Mouse (Mus musculus) liver, embryonic 11.5 days (tissue): ENCODE data around the gene Ewsr1. TPM values are rescaled to one million over a fixed set of nuclear protein-coding genes. Genes with fewer than 3 reads are reported as not detected.

Source experiments
- ATAC-seq: fragments of 200-750 bp; cut with Nextera tagmentation; replicated peaks from 2 replicates; pipeline ENCODE4 v1.8.0; 2017; ENCODE audit warnings: moderate number of reproducible peaks, mild to moderate bottlenecking, moderate TSS enrichment, moderate library complexity; ENCODE audit not compliant: low FRiP score
- DNase-seq: peaks from one replicate; pipeline ENCODE4 v3.0.0-alpha.2; 2017; ENCODE audit warnings: low spot score
- H3K27ac ChIP-seq: fragments of 300-500 bp; sonication (generic); 2 replicates; pipeline ENCODE4 v1.5.1; 2014; ENCODE audit warnings: mild to moderate bottlenecking, low read depth, low read length, control low read depth
- H3K27me3 ChIP-seq: fragments of 300-500 bp; sonication (generic); replicated peaks from 2 replicates; pipeline ENCODE4 v1.6.1; 2014; ENCODE audit warnings: low read length, mixed read lengths; ENCODE audit not compliant: control insufficient read depth, insufficient read depth
- H3K36me3 ChIP-seq: fragments of 300-500 bp; sonication (generic); 2 replicates; pipeline ENCODE4 v1.6.1; 2014; ENCODE audit warnings: mild to moderate bottlenecking, low read length, moderate library complexity, mixed read lengths; ENCODE audit not compliant: control insufficient read depth, insufficient read depth
- H3K4me1 ChIP-seq: fragments of 300-500 bp; sonication (generic); replicated peaks from 2 replicates; pipeline ENCODE4 v1.6.1; 2014; ENCODE audit warnings: low read length, mixed read lengths; ENCODE audit not compliant: control insufficient read depth, insufficient read depth
- H3K4me2 ChIP-seq: fragments of 300-500 bp; sonication (generic); 2 replicates; pipeline ENCODE4 v1.6.1; 2014; ENCODE audit warnings: mild to moderate bottlenecking, control low read depth, moderate library complexity
- H3K4me3 ChIP-seq: fragments of 300-500 bp; sonication (generic); 2 replicates; pipeline ENCODE4 v1.5.1; 2014; ENCODE audit warnings: low read depth, low read length, control low read depth
- H3K9ac ChIP-seq: fragments of 300-500 bp; sonication (generic); 2 replicates; pipeline ENCODE4 v1.6.1; 2014; ENCODE audit warnings: low read depth, low read length, control low read depth
- H3K9me3 ChIP-seq: fragments of 300-500 bp; sonication (generic); 2 replicates; pipeline ENCODE4 v1.6.1; 2016; ENCODE audit warnings: low read length, inconsistent platforms, mixed read lengths; ENCODE audit not compliant: control insufficient read depth
- WGBS: fragments of 180-500 bp; shearing (Covaris S2); extraction: QIAGEN DNeasy Blood & Tissue Kit; methylation state at CpG from one replicate; pipeline ENCODE4 v1.1.7; 2014; 5-methylcytosine and 5-hydroxymethylcytosine counted together
- microRNA-seq: library from miRNA; unstranded; fragments of <30 nt; microRNA quantifications from one replicate; pipeline ENCODE4, GENCODE M21; 2017; ENCODE audit warnings: borderline number of aligned reads
- polyA plus RNA-seq: library from polyadenylated mRNA; unstranded; fragments of >200 nt; fragmentation: Nextera tagmentation; extraction: Ambion mirVana; gene quantifications from 2 replicates; pipeline ENCODE4 v1.2.1, GENCODE M21; 2014

Gene Ewsr1
- polyA plus RNA-seq, 1 experiment from 2014 or later: 367 TPM

- Histone ChIP-seq H3K27ac (no peak overlapping the region), H3K4me2 (no peak overlapping the region), H3K27me3 (no peaks in the 10 kb centered on the region), H3K4me3 (no peak overlapping the region), H3K4me1 (no peaks in the 10 kb centered on the region), H3K9ac (no peak overlapping the region), H3K36me3 (peaks cover 45% of the 10 kb centered on the region), H3K9me3 (no peaks in the 10 kb centered on the region)
- no peak for ATAC-seq
- no peak for DNase-seq
- WGBS: 91% methylated on average over 7 of the region's 7 CpGs
These were observed 70.8 kb downstream of the Ewsr1 start for GRCm38 (mm10) chr11:5028228-5028627.

- Histone ChIP-seq H3K27me3 (no peaks in the 10 kb centered on the region), H3K9me3 (no peaks in the 10 kb centered on the region), H3K4me1 (no peaks in the 10 kb centered on the region), H3K9ac (no peak overlapping the region), H3K27ac (no peak overlapping the region), H3K4me2 (no peak overlapping the region), H3K36me3 (peaks cover 38% of the 10 kb centered on the region), H3K4me3 (no peak overlapping the region)
- ATAC-seq (no peak), DNase-seq (no peak)
- WGBS: 100% methylated on average over 1 of the region's 1 CpGs
These were observed 74.0 kb downstream of the Ewsr1 start for GRCm38 (mm10) chr11:5025108-5025507.

Small RNA genes lying within 50 kb of the gene (microRNA-seq; reads per million reads assigned to microRNA genes)
- gene Gm47296: 7.4 reads per million, percentile 19 among the genes with 10 or more reads in this experiment

Other genes starting within 250 kb of the Ewsr1 start
- 37.4 and 40.1 TPM in 2 replicates for gene Nf2, start 249.7 kb downstream of the Ewsr1 start, polyA plus RNA-seq
- 89.8 and 92.7 TPM in 2 replicates for gene Nipsnap1, start 225.3 kb downstream of the Ewsr1 start, polyA plus RNA-seq
- gene Thoc5, start 203.9 kb downstream of the Ewsr1 start, polyA plus RNA-seq: 40.5 and 42.5 TPM in 2 replicates
- gene Nefh, start 151.2 kb downstream of the Ewsr1 start, polyA plus RNA-seq: 0.90 and 1.1 TPM in 2 replicates
- gene Ap1b1, start 112.4 kb downstream of the Ewsr1 start, polyA plus RNA-seq: 126 and 139 TPM in 2 replicates
- gene Rasl10a, start 41.1 kb downstream of the Ewsr1 start, polyA plus RNA-seq: 0.75 and 1.3 TPM in 2 replicates
- gene Gas2l1, start 33.9 kb downstream of the Ewsr1 start, polyA plus RNA-seq: 41.9 and 46.5 TPM in 2 replicates
- 27.0 and 29.1 TPM in 2 replicates for gene Rhbdd3, start 340 bp downstream of the Ewsr1 start, polyA plus RNA-seq
- gene Emid1, start 53.0 kb upstream of the Ewsr1 start, polyA plus RNA-seq: 14.6 and 16.5 TPM in 2 replicates
- 4.6 and 5.2 TPM in 2 replicates for gene Kremen1, start 162.3 kb upstream of the Ewsr1 start, polyA plus RNA-seq